Mouse (Mus musculus) liver, embryonic 14.5 days (tissue): ENCODE results near the gene Dcun1d3.

Source experiments
- CTCF ChIP-seq: IDR thresholded peaks from 2 replicates; pipeline ENCODE4 v1.5.1; 2016; ENCODE audit warnings: antibody characterized with exemption, low read depth, control low read depth
- EP300 ChIP-seq: IDR thresholded peaks from 2 replicates; pipeline ENCODE4 v1.6.1; 2016; ENCODE audit warnings: antibody characterized with exemption, low read depth

DNA sequence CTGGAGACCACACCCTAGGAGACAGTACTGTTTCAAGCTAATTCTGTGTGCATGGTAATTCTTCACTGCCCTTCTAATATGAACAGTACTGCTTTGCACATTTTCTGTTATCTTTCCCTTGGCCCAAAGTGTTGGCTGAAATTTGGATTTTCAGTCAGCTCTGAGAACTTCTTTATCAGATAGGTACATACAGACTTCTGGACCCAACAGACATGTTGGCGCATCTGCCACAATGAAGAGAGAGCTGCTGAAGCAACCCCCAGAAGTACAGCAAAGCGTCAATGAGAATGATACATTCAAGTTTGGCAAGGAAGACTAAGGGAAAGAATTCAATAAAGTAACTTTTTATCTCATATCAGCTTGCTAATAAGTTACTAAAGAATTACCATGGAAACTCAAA lies 41.7 kb downstream of the Dcun1d3 start:
- TF ChIP-seq CTCF (no peak), EP300 (no peak)
